Mouse (Mus musculus): Measurements from ENCODE around the gene Cracr2a. TPM values are rescaled to one million over a fixed set of nuclear protein-coding genes. Genes with fewer than 3 reads are reported as not detected.
"Not testable (repeated sequence)": the region's sequence is repeated elsewhere in the genome, so short reads cannot be mapped to it uniquely, and the experiment has no call there.

The Cracr2a gene
- polyA plus RNA-seq (2015; fragmentation: Nextera tagmentation; extraction: Ambion mirVana), result 1.1 and 1.3 TPM in 2 replicates

DNA sequence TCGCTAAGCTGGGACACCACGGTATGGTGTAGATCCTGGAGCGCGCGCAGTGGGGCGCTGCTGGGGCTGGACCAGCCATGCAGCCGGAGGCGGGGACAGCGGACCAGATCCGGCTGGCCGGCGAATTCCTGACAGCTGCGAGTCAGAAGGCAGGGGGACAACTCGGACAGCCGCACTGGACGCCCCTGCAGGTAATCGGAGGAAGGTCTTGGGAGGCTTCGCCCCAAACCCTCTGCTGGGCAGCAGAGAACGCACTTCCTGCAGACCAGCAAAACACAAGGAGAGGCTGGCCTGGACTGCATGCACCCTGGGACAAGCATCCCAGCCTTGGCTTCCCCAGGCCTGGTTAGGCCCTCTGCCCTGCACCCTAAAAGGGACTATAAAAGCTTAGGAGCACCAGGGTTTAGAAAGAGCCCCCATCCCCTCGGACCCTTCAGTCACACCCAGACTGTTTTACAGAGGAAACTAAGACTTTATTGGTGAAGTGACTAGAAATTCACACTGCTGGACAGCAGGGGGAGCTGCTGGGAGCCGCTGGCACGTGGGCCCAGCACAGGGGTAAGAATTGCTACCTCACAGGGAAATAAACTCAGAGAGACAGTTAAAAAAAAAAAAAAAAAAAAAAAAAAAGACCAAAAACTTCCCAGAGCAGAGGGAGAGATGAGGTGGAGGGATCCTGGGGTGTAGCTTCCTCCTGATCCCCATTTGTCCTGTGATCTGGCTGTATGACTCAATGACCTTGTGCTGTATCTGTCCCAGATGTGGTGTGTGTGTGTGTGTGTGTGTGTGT lies at the start of gene Cracr2a:
Gene Cracr2a (plus strand): TSS at position 108 of the 790 bp plus-strand sequence.
- Histone ChIP-seq H3K27ac (ENCODE audit: low read depth, low read length) (no peak within 1 kb of the TSS; the same call in 1 of the 2 replicates), H3K4me2 (replicated peaks; ENCODE audit: low read depth) (peak within 1 kb of the TSS; percentile 96), H3K4me1 (replicated peaks; ENCODE audit: control insufficient read depth, insufficient read depth, low read length) (no peaks in the 10 kb centered on the region), H3K9me3 (ENCODE audit: control insufficient read depth) (no peaks in the 10 kb centered on the region), H3K36me3 (ENCODE audit: control insufficient read depth, insufficient read depth) (no peaks in the 10 kb centered on the region), H3K4me3 (ENCODE audit: low read depth, low read length) (peak within 1 kb of the TSS; percentile 54), H3K27me3 (replicated peaks; ENCODE audit: control insufficient read depth, insufficient read depth, low read length) (no peaks in the 10 kb centered on the region), H3K9ac (ENCODE audit: low read depth, low read length) (peak within 1 kb of the TSS; percentile 45)
- 1% methylated on average over 22 of the region's 22 CpGs for WGBS
- TF ChIP-seq CTCF (IDR thresholded peaks at IDR 0.05; ENCODE audit: low read depth), result peak; percentile 80
- ATAC-seq, result peak; percentile 94

DNA sequence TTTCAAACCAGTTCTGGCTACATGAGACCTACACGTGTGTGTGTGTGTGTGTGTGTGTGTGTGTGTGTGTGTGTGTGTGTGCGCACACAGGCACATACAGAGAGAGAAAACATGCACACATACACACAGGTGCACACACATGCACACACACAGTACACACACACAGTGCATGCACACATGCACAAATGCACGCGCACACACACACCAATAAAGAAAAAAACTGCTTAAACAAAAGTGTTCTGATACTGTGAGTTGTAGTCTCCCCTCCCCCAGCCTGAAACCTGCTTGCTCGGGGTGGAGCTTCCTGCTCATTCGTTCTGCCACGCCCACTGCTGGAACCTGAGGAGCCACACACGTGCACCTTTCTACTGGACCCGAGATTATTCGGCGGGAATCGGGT lies 47.4 kb upstream of the Cracr2a start:
- H3K27ac ChIP-seq (ENCODE audit: low read depth, low read length); H3K9ac ChIP-seq (ENCODE audit: low read depth, low read length); H3K4me1 ChIP-seq (replicated peaks; ENCODE audit: control insufficient read depth, insufficient read depth, low read length); H3K4me3 ChIP-seq (ENCODE audit: low read depth, low read length); H3K36me3 ChIP-seq (ENCODE audit: control insufficient read depth, insufficient read depth); ATAC-seq; H3K27me3 ChIP-seq (replicated peaks; ENCODE audit: control insufficient read depth, insufficient read depth, low read length); H3K9me3 ChIP-seq (ENCODE audit: control insufficient read depth); H3K4me2 ChIP-seq (replicated peaks; ENCODE audit: low read depth): not testable (repeated sequence)
- WGBS, result 92% methylated on average over 6 of the region's 12 CpGs

DNA sequence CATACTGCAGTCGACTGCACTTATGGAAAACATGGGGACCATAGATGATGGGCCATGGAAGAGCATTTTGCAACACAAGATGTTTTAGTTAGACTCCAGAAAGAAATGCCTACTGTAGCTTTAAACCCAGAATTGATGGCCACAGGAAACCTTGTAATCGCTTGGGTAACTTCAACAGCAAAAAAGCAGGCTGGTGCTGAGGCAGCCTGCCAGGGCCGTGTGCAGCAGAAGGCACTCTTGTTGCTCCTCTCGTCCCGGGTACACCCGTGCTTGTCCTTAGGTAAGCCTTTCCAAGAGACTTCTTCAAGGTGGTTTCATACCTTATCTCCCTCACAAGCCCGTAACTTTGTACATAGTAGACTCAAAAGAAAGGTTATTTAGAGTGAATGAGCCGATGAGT lies 40.0 kb upstream of the Cracr2a start:
- WGBS, result 69% methylated on average over 8 of the region's 8 CpGs
- TF ChIP-seq CTCF (IDR thresholded peaks at IDR 0.05; ENCODE audit: low read depth), result no peak
- Histone ChIP-seq H3K4me1 (replicated peaks; ENCODE audit: control insufficient read depth, insufficient read depth, low read length) (no peaks in the 10 kb centered on the region), H3K27me3 (replicated peaks; ENCODE audit: control insufficient read depth, insufficient read depth, low read length) (no peaks in the 10 kb centered on the region), H3K9ac (ENCODE audit: low read depth, low read length) (no peak overlapping the region), H3K9me3 (ENCODE audit: control insufficient read depth) (no peaks in the 10 kb centered on the region), H3K4me3 (ENCODE audit: low read depth, low read length) (no peak overlapping the region), H3K4me2 (replicated peaks; ENCODE audit: low read depth) (no peak overlapping the region), H3K36me3 (ENCODE audit: control insufficient read depth, insufficient read depth) (no peaks in the 10 kb centered on the region), H3K27ac (ENCODE audit: low read depth, low read length) (no peak overlapping the region)
- ATAC-seq, result no peak

DNA sequence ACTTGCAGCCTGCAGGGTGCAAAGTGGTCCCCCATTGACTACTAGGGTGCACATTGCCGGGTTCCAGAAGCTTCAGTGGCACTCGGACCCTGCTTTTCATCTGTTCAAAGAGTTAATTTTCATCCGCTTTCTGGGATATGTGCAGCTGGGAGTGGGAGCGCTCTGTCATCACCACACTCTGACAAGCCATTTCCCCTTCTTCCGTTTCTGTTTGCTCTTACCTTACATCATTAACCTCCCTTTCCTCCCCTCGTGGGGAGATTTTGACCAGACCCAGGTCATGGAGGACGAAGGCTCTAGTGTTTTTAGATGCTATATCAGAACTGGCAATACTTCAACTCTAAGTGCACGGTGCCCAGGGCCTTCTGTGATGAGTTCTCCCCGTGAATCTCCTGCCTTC lies 38.8 kb upstream of the Cracr2a start:
- Histone ChIP-seq H3K4me2 (replicated peaks; ENCODE audit: low read depth) (no peak overlapping the region), H3K9me3 (ENCODE audit: control insufficient read depth) (no peaks in the 10 kb centered on the region), H3K27me3 (replicated peaks; ENCODE audit: control insufficient read depth, insufficient read depth, low read length) (no peaks in the 10 kb centered on the region), H3K4me3 (ENCODE audit: low read depth, low read length) (no peak overlapping the region), H3K27ac (ENCODE audit: low read depth, low read length) (no peak overlapping the region), H3K4me1 (replicated peaks; ENCODE audit: control insufficient read depth, insufficient read depth, low read length) (no peaks in the 10 kb centered on the region), H3K9ac (ENCODE audit: low read depth, low read length) (no peak overlapping the region), H3K36me3 (ENCODE audit: control insufficient read depth, insufficient read depth) (no peaks in the 10 kb centered on the region)
- ATAC-seq, result no peak
- TF ChIP-seq CTCF (IDR thresholded peaks at IDR 0.05; ENCODE audit: low read depth), result no peak
- 45% methylated on average over 9 of the region's 9 CpGs for WGBS

DNA sequence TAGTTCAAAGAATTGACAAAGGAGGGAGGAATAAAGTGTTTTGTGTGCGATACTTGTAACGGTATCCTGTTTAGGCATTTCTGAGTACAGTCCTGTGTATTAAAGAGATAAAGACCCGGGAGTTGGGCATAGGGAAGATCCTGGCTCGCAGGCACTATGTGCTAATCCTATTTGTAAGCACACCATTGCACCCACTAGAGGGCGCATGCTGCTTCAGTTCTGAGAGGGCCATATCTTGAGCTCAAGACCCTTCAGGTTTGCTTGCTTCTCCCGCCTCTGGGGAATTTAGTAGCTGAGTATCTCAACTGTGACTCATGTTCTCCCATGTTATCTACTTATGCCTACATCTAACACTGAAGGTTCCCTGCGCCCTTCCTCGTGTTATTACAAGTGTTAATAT lies 36.7 kb upstream of the Cracr2a start:
- no peaks in the 10 kb centered on the region for H3K36me3 ChIP-seq (ENCODE audit: control insufficient read depth, insufficient read depth)
- 29% methylated on average over 8 of the region's 8 CpGs for WGBS
- H3K9ac ChIP-seq (ENCODE audit: low read depth, low read length), result no peak overlapping the region
- H3K4me1 ChIP-seq (replicated peaks; ENCODE audit: control insufficient read depth, insufficient read depth, low read length), result no peaks in the 10 kb centered on the region
- no peaks in the 10 kb centered on the region for H3K9me3 ChIP-seq (ENCODE audit: control insufficient read depth)
- H3K4me2 ChIP-seq (replicated peaks; ENCODE audit: low read depth), result no peak overlapping the region
- H3K27ac ChIP-seq (ENCODE audit: low read depth, low read length), result no peak overlapping the region
- H3K27me3 ChIP-seq (replicated peaks; ENCODE audit: control insufficient read depth, insufficient read depth, low read length), result no peaks in the 10 kb centered on the region
- H3K4me3 ChIP-seq (ENCODE audit: low read depth, low read length), result no peak overlapping the region
- TF ChIP-seq CTCF (IDR thresholded peaks at IDR 0.05; ENCODE audit: low read depth), result peak; percentile 88
- no peak for ATAC-seq

DNA sequence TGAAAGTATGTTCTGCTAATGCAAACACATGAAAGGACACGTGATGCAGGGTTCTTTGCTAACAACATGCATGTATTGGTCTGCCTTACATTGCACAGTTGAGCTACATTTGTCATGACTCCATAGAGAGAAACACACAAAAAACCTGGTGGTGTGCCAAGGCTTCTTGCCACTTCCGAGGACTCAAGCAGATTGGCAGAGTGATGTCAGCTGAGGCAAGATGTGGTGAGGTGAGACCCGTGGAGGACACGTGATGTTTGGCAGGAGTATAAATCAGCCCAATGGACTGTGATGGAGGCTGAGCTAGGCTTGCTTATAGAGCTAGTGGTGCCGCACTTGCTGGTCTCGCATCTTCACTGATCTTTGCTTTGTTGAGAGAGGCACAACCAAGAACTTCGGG lies 32.5 kb upstream of the Cracr2a start:
- no peak for ATAC-seq
- no peak for TF ChIP-seq CTCF (IDR thresholded peaks at IDR 0.05; ENCODE audit: low read depth)

More for the DNA sequence above, 32.5 kb upstream of the Cracr2a start:
- no peak overlapping the region for H3K4me2 ChIP-seq (replicated peaks; ENCODE audit: low read depth)
- no peaks in the 10 kb centered on the region for H3K4me1 ChIP-seq (replicated peaks; ENCODE audit: control insufficient read depth, insufficient read depth, low read length)
- no peaks in the 10 kb centered on the region for H3K9me3 ChIP-seq (ENCODE audit: control insufficient read depth)
- H3K36me3 ChIP-seq (ENCODE audit: control insufficient read depth, insufficient read depth), result no peaks in the 10 kb centered on the region
- 82% methylated on average over 7 of the region's 7 CpGs for WGBS
- H3K9ac ChIP-seq (ENCODE audit: low read depth, low read length), result no peak overlapping the region
- no peak overlapping the region for H3K4me3 ChIP-seq (ENCODE audit: low read depth, low read length)
- H3K27ac ChIP-seq (ENCODE audit: low read depth, low read length), result no peak overlapping the region
- no peaks in the 10 kb centered on the region for H3K27me3 ChIP-seq (replicated peaks; ENCODE audit: control insufficient read depth, insufficient read depth, low read length)
